Mouse (Mus musculus) embryonic fibroblast, embryonic 13.5 days (primary cell): ENCODE data around the gene Acad10.

ENCODE experiments used
- CTCF ChIP-seq: IDR thresholded peaks from 2 replicates; pipeline ENCODE4 v1.5.1; 2011; ENCODE audit warnings: mild to moderate bottlenecking, control low read depth, low read length, moderate library complexity, borderline replicate concordance; ENCODE audit not compliant: insufficient read depth
- POLR2A ChIP-seq: IDR thresholded peaks from 2 replicates; pipeline ENCODE4 v1.6.1; 2011; ENCODE audit warnings: low read depth, mild to moderate bottlenecking, control low read depth, low read length, moderate library complexity

- TF ChIP-seq POLR2A: peak; percentile 63
- TF ChIP-seq CTCF: peak; percentile 70
Measured at GRCm38 (mm10) chr5:121583765-121584501, 76.4 kb downstream of the Acad10 start.
